Mouse (Mus musculus) ES-Bruce4 (cell line): ENCODE results near the gene Tbce.

Experiments used
- CTCF ChIP-seq: IDR thresholded peaks from one replicate; pipeline ENCODE4 v1.8.1; 2011; ENCODE audit warnings: low read depth, low read length
- EP300 ChIP-seq: IDR thresholded peaks from 2 replicates; pipeline ENCODE4 v1.6.1; 2011; ENCODE audit warnings: low read depth, low read length; ENCODE audit not compliant: insufficient read depth
- POLR2A ChIP-seq: IDR thresholded peaks from one replicate; pipeline ENCODE4 v1.8.1; 2011; ENCODE audit warnings: low read length; ENCODE audit not compliant: insufficient read depth

DNA sequence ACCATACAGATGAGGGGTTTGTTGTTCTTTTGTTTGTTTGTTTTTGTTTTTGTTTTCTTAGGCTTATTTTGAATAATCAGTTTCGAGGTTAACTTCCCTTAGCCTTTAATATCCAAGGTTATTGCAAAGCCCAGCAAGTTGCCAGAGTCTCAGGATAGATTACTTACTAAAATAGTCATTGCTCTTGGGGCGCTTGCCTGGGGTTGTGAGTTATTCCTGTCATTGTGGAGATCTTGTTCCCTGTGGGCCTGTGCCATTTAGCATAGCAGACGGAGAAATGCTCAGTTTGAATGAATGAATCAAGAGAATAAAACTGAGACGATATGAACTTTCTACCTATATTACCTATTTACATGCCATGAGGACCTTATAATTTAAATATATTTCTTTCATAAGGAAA, 79.2 kb downstream of the Tbce start:
- TF ChIP-seq CTCF, result no peak
- no peak for TF ChIP-seq POLR2A
- no peak for TF ChIP-seq EP300
